22 mouse cellular contexts compared by ENCODE assay signal in the genomic region with DNA sequence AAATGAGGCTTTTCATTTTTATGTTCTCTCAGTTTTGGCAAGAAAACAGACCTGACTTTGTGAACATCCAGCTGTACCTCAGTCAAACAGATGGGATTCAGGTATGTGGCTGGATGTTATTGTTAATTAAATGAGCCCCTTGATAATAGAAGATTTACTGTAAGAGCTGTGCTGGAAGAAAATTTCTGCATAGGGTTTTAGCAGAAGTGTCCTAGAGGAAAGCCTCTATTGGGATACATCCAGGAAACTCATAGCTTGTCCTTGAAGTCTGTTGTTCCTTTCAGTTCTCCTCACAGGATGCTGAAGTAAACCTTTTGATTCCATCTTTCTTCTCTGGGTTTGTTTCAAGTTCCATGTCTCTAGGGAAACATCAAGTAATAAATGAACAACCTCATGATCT.
DNase-seq lines count a peak whose midpoint lies in the region; ATAC-seq and TF ChIP-seq lines count a peak whose summit lies in the region.
"Had no signal": no experiment of that assay in that cellular context is flagged by ENCODE, and none has a peak within 500 bp of the region (broad histone marks: within the 10 kb centered on the region; RNA-seq: fewer than 3 reads in every experiment).

No protein-coding gene starts in this region.

- ATAC-seq in embryonic facial prominence, embryonic 14.5 days (ENCODE audit: low read depth) = no peak
- peak; percentile 60 for ATAC-seq in limb, embryonic 14.5 days (ENCODE audit: low FRiP score, low read depth)
- peak; percentile 49; the same call in 1 of the 2 replicates for ATAC-seq in neural tube, embryonic 14.5 days (ENCODE audit: low read depth)
- ATAC-seq in neural tube, embryonic 15.5 days (ENCODE audit: low FRiP score) = no peak
- ATAC-seq: activated CD4-positive, CD25-positive, alpha-beta regulatory T cell, adult 4 months; CD4-positive, CD25-positive, alpha-beta regulatory T cell, adult 4 months; Patski had no signal

- peak; percentile 52 for DNase-seq in embryonic facial prominence, embryonic 14.5 days (ENCODE audit: low spot score)
- DNase-seq in embryonic facial prominence, embryonic 10.5 days (ENCODE audit: low spot score) = no peak
- peak; percentile 50 for DNase-seq in limb, embryonic 14.5 days (ENCODE audit: low spot score)
- DNase-seq in limb, embryonic 10.5 days (ENCODE audit: low spot score) = no peak
- DNase-seq in skeletal muscle tissue, adult 2 months (ENCODE audit: low read depth, low spot score) = peak; percentile 4
- no peak for DNase-seq in urinary bladder, postnatal 14 days (ENCODE audit: low spot score)
- DNase-seq: adrenal gland, adult 2 months; adrenal gland, adult 8-10 months; adrenal gland, postnatal 10 days; adrenal gland, postnatal 14 days; adrenal gland, postnatal 25 days; adrenal gland, postnatal 36 days; B cell, adult 2 months; cerebellum, adult 11 months; cerebellum, adult 11-12 months had no signal

- no peaks in the 10 kb centered on the region for H3K27me3 ChIP-seq in embryonic facial prominence, embryonic 14.5 days (replicated peaks; ENCODE audit: control insufficient read depth, insufficient read depth, low read length)
- no peaks in the 10 kb centered on the region for H3K27me3 ChIP-seq in embryonic facial prominence, embryonic 10.5 days (replicated peaks; ENCODE audit: low read depth, poor library complexity, severe bottlenecking)
- no peaks in the 10 kb centered on the region for H3K27me3 ChIP-seq in limb, embryonic 14.5 days (ENCODE audit: control insufficient read depth, insufficient read depth, low read length)
- no peaks in the 10 kb centered on the region for H3K27me3 ChIP-seq in limb, embryonic 10.5 days (ENCODE audit: low read depth, poor library complexity, severe bottlenecking)
- H3K27me3 ChIP-seq in neural tube, embryonic 14.5 days (ENCODE audit: control insufficient read depth, insufficient read depth, low read length) = no peaks in the 10 kb centered on the region
- H3K27me3 ChIP-seq in neural tube, embryonic 15.5 days (replicated peaks) = no peaks in the 10 kb centered on the region
- H3K27me3 ChIP-seq: CH12.LX, Patski had no signal

- H3K4me3 ChIP-seq in embryonic facial prominence, embryonic 14.5 days (ENCODE audit: low read depth, low read length) = no peak overlapping the region
- H3K4me3 ChIP-seq in embryonic facial prominence, embryonic 10.5 days = no peak overlapping the region
- no peak overlapping the region for H3K4me3 ChIP-seq in limb, embryonic 14.5 days (replicated peaks; ENCODE audit: low read length)
- H3K4me3 ChIP-seq in limb, embryonic 10.5 days = no peak overlapping the region
- H3K4me3 ChIP-seq in neural tube, embryonic 14.5 days (ENCODE audit: low read depth, low read length) = no peak overlapping the region
- no peak overlapping the region for H3K4me3 ChIP-seq in neural tube, embryonic 15.5 days (replicated peaks)

- no peak overlapping the region for H3K27ac ChIP-seq in embryonic facial prominence, embryonic 14.5 days (replicated peaks; ENCODE audit: low read depth, low read length)
- no peak overlapping the region for H3K27ac ChIP-seq in embryonic facial prominence, embryonic 10.5 days (replicated peaks)
- no peak overlapping the region for H3K27ac ChIP-seq in limb, embryonic 14.5 days (replicated peaks; ENCODE audit: low read depth, low read length)
- H3K27ac ChIP-seq in limb, embryonic 10.5 days = no peak overlapping the region
- no peak overlapping the region for H3K27ac ChIP-seq in neural tube, embryonic 14.5 days (ENCODE audit: low read depth, low read length)
- H3K27ac ChIP-seq in neural tube, embryonic 15.5 days (replicated peaks) = no peak overlapping the region

- no peaks in the 10 kb centered on the region for H3K4me1 ChIP-seq in embryonic facial prominence, embryonic 14.5 days (ENCODE audit: control insufficient read depth, insufficient read depth, low read length)
- H3K4me1 ChIP-seq in embryonic facial prominence, embryonic 10.5 days = no peaks in the 10 kb centered on the region
- no peaks in the 10 kb centered on the region for H3K4me1 ChIP-seq in limb, embryonic 14.5 days (ENCODE audit: control insufficient read depth, insufficient read depth, low read length)
- H3K4me1 ChIP-seq in limb, embryonic 10.5 days = no peaks in the 10 kb centered on the region
- no peaks in the 10 kb centered on the region for H3K4me1 ChIP-seq in neural tube, embryonic 14.5 days (ENCODE audit: control insufficient read depth, insufficient read depth, low read length)
- H3K4me1 ChIP-seq in neural tube, embryonic 15.5 days = no peaks in the 10 kb centered on the region

- TF ChIP-seq POLR2A in limb, embryonic 14.5 days (IDR thresholded peaks at IDR 0.05; ENCODE audit: borderline replicate concordance, extremely low read depth, insufficient read depth, insufficient read length) = no peak

- no peak overlapping the region for H3K9ac ChIP-seq in embryonic facial prominence, embryonic 14.5 days (ENCODE audit: low read depth, low read length)
- no peak overlapping the region for H3K9ac ChIP-seq in limb, embryonic 14.5 days (ENCODE audit: low read depth, low read length, severe bottlenecking)
- no peak overlapping the region for H3K9ac ChIP-seq in neural tube, embryonic 14.5 days (replicated peaks; ENCODE audit: low read depth, low read length)
- H3K9ac ChIP-seq in neural tube, embryonic 15.5 days (replicated peaks) = no peak overlapping the region

- no peaks in the 10 kb centered on the region for H3K36me3 ChIP-seq in embryonic facial prominence, embryonic 14.5 days (ENCODE audit: control insufficient read depth, insufficient read depth, low read length)
- 0 out of 2 replicates have a peak, but pooled peaks cover 4% of the 10 kb centered on the region for H3K36me3 ChIP-seq in embryonic facial prominence, embryonic 10.5 days (replicated peaks)
- no peaks in the 10 kb centered on the region for H3K36me3 ChIP-seq in limb, embryonic 14.5 days (ENCODE audit: control insufficient read depth, insufficient read depth, low read length)
- peaks cover 2% of the 10 kb centered on the region; the same call in 1 of the 2 replicates for H3K36me3 ChIP-seq in limb, embryonic 10.5 days
- no peaks in the 10 kb centered on the region for H3K36me3 ChIP-seq in neural tube, embryonic 14.5 days (ENCODE audit: control insufficient read depth, insufficient read depth, low read length)
- H3K36me3 ChIP-seq in neural tube, embryonic 15.5 days = no peaks in the 10 kb centered on the region
- H3K36me3 ChIP-seq: G1E had no signal

- no peaks in the 10 kb centered on the region for H3K9me3 ChIP-seq in embryonic facial prominence, embryonic 14.5 days (ENCODE audit: control insufficient read depth, low read length)
- no peaks in the 10 kb centered on the region for H3K9me3 ChIP-seq in embryonic facial prominence, embryonic 10.5 days
- H3K9me3 ChIP-seq in limb, embryonic 14.5 days (ENCODE audit: control insufficient read depth, low read length) = no peaks in the 10 kb centered on the region
- H3K9me3 ChIP-seq in limb, embryonic 10.5 days (replicated peaks) = no peaks in the 10 kb centered on the region
- H3K9me3 ChIP-seq in neural tube, embryonic 14.5 days (ENCODE audit: control insufficient read depth, low read length) = no peaks in the 10 kb centered on the region
- H3K9me3 ChIP-seq in neural tube, embryonic 15.5 days (replicated peaks) = no peaks in the 10 kb centered on the region
- H3K9me3 ChIP-seq: G1E had no signal

- no peak overlapping the region for H3K4me2 ChIP-seq in embryonic facial prominence, embryonic 14.5 days (ENCODE audit: low read depth, low read length)
- H3K4me2 ChIP-seq in limb, embryonic 14.5 days (replicated peaks; ENCODE audit: low read depth, low read length, severe bottlenecking) = no peak overlapping the region
- H3K4me2 ChIP-seq in neural tube, embryonic 14.5 days (ENCODE audit: low read depth, low read length) = no peak overlapping the region
- no peak overlapping the region for H3K4me2 ChIP-seq in neural tube, embryonic 15.5 days

Comparison
In these comparisons a context has a peak if more than half of its experiments do, and no peak if none do; other contexts are left out.
1. ATAC-seq: peak in limb, embryonic 14.5 days (single experiment) and neural tube, embryonic 14.5 days (single experiment); none in embryonic facial prominence, embryonic 14.5 days (single experiment) and neural tube, embryonic 15.5 days (single experiment).
2. DNase-seq: peak in embryonic facial prominence, embryonic 14.5 days (single experiment), limb, embryonic 14.5 days (single experiment) and skeletal muscle tissue, adult 2 months (single experiment); none in embryonic facial prominence, embryonic 10.5 days (single experiment), limb, embryonic 10.5 days (single experiment) and urinary bladder, postnatal 14 days (single experiment).